Mouse (Mus musculus): ENCODE measurements at regions not wholly inside any gene's neighbourhood (a gene's known extent, or its start where the extent isn't known, plus 50 kb on each side); places are given as distances from the start of the nearest gene placed in this dataset.
A peak's percentile ranks its signal among the peaks of the same experiment; 100 is the strongest.

- Histone ChIP-seq H3K9ac (ENCODE audit: low read length) (no peak overlapping the region), H3K36me3 (ENCODE audit: control insufficient read depth, insufficient read depth, low read length) (no peaks in the 10 kb centered on the region), H3K4me1 (ENCODE audit: control insufficient read depth, insufficient read depth, low read length) (no peaks in the 10 kb centered on the region), H3K9me3 (ENCODE audit: control insufficient read depth, low read length) (no peaks in the 10 kb centered on the region), H3K4me3 (ENCODE audit: low read depth, low read length) (no peak overlapping the region), H3K27ac (ENCODE audit: low read depth, low read length) (no peak overlapping the region), H3K4me2 (no peak overlapping the region), H3K27me3 (ENCODE audit: control insufficient read depth, insufficient read depth, low read length) (no peaks in the 10 kb centered on the region)
- 56% methylated on average over 2 of the region's 2 CpGs for WGBS
- DNase-seq (ENCODE audit: low spot score, missing footprints): no peak
- no peak for ATAC-seq (ENCODE audit: low FRiP score)
Observed at GRCm38 (mm10) chrX:66524891-66525290, 124.2 kb upstream of the Slitrk2 start.

- Histone ChIP-seq H3K36me3 (ENCODE audit: control insufficient read depth, insufficient read depth, low read length) (no peaks in the 10 kb centered on the region), H3K27me3 (ENCODE audit: control insufficient read depth, insufficient read depth, low read length) (no peaks in the 10 kb centered on the region), H3K4me2 (no peak overlapping the region), H3K4me1 (ENCODE audit: control insufficient read depth, insufficient read depth, low read length) (no peaks in the 10 kb centered on the region), H3K4me3 (ENCODE audit: low read depth, low read length) (no peak overlapping the region), H3K27ac (ENCODE audit: low read depth, low read length) (no peak overlapping the region), H3K9me3 (ENCODE audit: control insufficient read depth, low read length) (no peaks in the 10 kb centered on the region), H3K9ac (ENCODE audit: low read length) (no peak overlapping the region)
- DNase-seq (ENCODE audit: low spot score, missing footprints) (no peak), ATAC-seq (ENCODE audit: low FRiP score) (no peak)
- WGBS: 86% methylated on average over 3 of the region's 3 CpGs
Observed at GRCm38 (mm10) chrX:66526842-66527623, 122.1 kb upstream of the Slitrk2 start.

DNA sequence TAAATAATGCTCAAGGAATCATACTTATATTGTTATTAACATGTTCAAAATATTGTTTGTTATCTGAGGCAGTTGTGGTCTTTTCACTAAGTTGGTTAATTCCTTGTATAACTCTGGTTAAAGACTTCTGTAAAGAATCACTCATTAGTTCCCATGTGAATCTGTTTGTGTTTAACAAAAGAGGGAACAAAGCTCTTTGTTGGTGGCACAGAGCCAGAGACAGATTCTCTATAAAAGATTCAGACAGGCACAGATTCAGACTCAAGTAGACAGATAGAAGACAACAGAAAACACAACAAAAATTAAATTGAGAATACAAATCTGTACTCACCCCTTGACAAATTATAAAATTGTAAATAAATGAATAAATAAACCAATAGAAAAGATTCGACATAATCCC is 120.2 kb upstream of the Slitrk2 start:
- 82% methylated on average over 1 of the region's 1 CpGs for WGBS
- ATAC-seq (ENCODE audit: low FRiP score) (no peak), DNase-seq (ENCODE audit: low spot score, missing footprints) (peak; percentile 81)
- Histone ChIP-seq H3K9ac (ENCODE audit: low read length) (no peak overlapping the region), H3K27me3 (ENCODE audit: control insufficient read depth, insufficient read depth, low read length) (no peaks in the 10 kb centered on the region), H3K36me3 (ENCODE audit: control insufficient read depth, insufficient read depth, low read length) (no peaks in the 10 kb centered on the region), H3K9me3 (ENCODE audit: control insufficient read depth, low read length) (no peaks in the 10 kb centered on the region), H3K4me3 (ENCODE audit: low read depth, low read length) (no peak overlapping the region), H3K4me1 (ENCODE audit: control insufficient read depth, insufficient read depth, low read length) (no peaks in the 10 kb centered on the region), H3K27ac (ENCODE audit: low read depth, low read length) (no peak overlapping the region), H3K4me2 (no peak overlapping the region)

DNA sequence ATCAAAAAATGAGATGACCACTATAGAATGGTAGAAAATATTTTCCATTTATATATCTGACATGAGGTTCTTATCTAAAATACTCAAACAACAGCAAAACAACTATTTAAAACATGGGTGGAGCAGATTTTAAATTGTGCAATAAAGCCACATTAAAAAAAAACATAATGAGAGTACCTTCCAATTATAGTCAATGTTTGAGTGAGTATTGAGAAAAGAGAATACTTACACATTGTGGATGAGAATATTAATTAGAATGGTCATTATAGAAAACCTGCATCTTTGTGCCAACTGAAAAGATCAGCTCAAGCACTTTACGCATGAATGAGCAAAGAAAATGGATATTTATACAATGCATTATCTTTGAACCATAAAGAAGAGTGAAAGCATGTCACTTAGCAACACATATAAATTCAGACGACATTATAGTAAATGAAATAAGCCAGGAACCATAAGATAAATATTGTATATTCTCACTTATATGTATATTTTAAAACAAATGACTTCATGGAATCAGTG is 105.1 kb upstream of the Slitrk2 start:
- Histone ChIP-seq H3K4me3 (ENCODE audit: low read depth, low read length) (no peak overlapping the region), H3K27me3 (ENCODE audit: control insufficient read depth, insufficient read depth, low read length) (no peaks in the 10 kb centered on the region), H3K27ac (ENCODE audit: low read depth, low read length) (no peak overlapping the region), H3K4me1 (ENCODE audit: control insufficient read depth, insufficient read depth, low read length) (no peaks in the 10 kb centered on the region), H3K36me3 (ENCODE audit: control insufficient read depth, insufficient read depth, low read length) (no peaks in the 10 kb centered on the region), H3K9me3 (ENCODE audit: control insufficient read depth, low read length) (no peaks in the 10 kb centered on the region), H3K9ac (ENCODE audit: low read length) (no peak overlapping the region), H3K4me2 (no peak overlapping the region)
- DNase-seq (ENCODE audit: low spot score, missing footprints) (peak; percentile 78), ATAC-seq (ENCODE audit: low FRiP score) (no peak)
- WGBS: 46% methylated on average over 2 of the region's 2 CpGs

DNA sequence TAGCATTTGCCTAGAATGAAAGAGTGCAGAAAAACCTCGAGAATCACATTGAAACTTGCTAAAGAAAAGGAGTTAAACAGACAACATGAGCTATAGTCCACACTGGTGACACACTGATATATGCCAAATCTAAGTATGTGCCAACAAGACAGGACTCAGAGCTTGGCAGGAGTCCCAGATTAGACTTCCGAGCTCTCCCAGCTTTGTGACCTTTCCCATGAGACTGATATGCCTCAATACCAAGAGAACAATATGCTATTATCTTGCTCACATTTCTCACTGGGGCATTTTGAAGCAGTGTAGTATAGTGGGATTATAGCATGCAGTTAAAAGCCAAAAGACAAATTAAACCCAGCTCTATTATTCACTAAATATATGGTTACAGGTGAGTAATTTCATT is 94.6 kb upstream of the Slitrk2 start:
- 43% methylated on average over 2 of the region's 2 CpGs for WGBS
- H3K27me3 ChIP-seq (ENCODE audit: control insufficient read depth, insufficient read depth, low read length): no peaks in the 10 kb centered on the region
- no peaks in the 10 kb centered on the region for H3K4me1 ChIP-seq (ENCODE audit: control insufficient read depth, insufficient read depth, low read length)
- no peak overlapping the region for H3K4me3 ChIP-seq (ENCODE audit: low read depth, low read length)
- no peak overlapping the region for H3K27ac ChIP-seq (ENCODE audit: low read depth, low read length)
- ATAC-seq (ENCODE audit: low FRiP score) (no peak), DNase-seq (ENCODE audit: low spot score, missing footprints) (no peak)
- H3K36me3 ChIP-seq (ENCODE audit: control insufficient read depth, insufficient read depth, low read length): no peaks in the 10 kb centered on the region
- H3K4me2 ChIP-seq: no peak overlapping the region
- no peaks in the 10 kb centered on the region for H3K9me3 ChIP-seq (ENCODE audit: control insufficient read depth, low read length)
- no peak overlapping the region for H3K9ac ChIP-seq (ENCODE audit: low read length)

Data from midbrain, embryonic 11.5 days (tissue).